Mouse (Mus musculus) thymus, postnatal 36 days (tissue): ENCODE measurements at regions not wholly inside any gene's neighbourhood (a gene's known extent, or its start where the extent isn't known, plus 50 kb on each side); places are given as distances from the start of the nearest gene placed in this dataset.

Experiments
- DNase-seq, 2 experiments: peaks; one replicate each; pipeline ENCODE4 v3.0.0; 2022; ENCODE audit warnings: mixed read lengths in 2 of 2

DNA sequence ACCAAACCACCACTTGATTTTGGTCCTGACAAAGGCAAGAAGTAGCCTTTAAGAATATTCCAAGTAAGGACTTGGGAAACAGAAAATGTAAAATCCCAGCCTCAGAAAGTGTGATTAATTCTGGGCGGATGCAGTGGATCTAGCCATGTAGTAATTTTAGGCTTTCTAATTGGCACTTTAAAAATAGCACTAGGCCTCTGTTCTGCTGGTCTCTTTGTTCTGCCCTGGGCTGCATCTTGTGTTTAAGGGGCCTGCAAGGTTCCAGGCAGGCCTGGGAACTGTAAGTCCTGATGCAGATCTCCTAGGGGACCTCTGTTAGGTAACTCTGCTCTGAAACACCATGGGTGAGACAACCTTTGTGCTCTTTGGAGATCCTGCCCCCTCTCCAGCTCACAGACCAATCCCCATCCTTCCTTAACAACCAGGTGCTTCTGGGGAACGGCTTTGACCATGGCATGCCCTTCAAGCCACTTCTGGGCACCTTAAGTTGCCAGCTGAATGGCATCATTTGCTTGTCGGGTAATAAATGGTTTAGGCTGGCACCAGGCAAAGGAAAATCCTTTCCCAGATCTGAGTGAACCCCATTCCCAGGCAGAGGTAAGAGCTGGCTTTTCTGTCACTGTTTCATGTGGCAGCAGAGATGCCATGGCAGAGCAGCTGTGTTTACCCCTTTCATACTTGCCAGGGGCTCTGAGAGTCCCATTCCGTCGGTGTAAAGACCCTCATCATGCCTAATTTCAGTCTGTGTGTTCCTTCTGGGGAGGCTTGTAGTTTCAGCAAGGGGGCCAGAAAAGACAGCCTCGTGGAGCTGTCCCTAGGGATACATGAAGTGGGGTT is 115.3 kb upstream of the Peli2 start:
- DNase-seq, result no peak

- no peak for DNase-seq
Observed at GRCm38 (mm10) chr14:48005929-48006309, 114.7 kb upstream of the Peli2 start.

DNA sequence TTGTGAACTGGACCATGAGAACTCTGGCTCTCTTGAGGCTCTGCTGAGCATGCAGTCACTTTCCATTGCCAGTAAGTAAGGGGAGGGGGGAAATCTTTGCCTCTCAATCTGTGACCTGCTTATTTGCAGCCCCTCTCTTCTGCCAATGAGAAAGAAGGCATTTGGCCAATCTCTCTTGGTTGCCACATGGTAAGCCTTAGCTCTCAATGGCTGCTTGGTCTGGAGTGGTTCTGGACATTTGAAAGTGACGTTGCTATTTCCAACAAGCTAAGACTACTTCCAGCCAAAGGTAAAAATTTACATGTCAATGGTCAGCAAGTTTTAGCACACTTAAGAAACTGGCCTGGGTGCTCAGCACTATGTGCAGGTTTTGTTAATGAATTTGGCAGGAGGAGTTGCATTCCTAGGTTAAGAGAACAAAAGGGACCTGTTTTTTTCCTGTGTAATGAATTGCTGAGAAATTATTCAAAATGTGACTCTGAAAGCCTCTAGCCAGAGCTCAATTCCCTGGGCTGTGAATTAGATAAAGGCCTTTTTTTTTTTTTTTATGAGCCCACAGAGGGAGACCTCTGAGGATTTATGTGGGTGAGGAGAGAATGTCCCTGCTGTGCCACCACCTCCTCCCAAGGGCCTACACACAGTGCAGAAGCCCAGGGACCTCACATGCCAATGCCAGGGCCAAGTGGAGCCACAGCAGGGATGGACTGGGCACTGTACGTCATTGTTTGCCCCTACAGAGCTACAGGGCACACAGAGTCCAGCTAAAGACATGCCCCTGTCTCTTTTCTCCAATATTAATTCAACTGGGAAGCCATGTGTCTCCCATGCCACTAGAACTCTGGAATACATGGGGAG is 108.0 kb upstream of the Peli2 start:
- DNase-seq, result no peak

DNA sequence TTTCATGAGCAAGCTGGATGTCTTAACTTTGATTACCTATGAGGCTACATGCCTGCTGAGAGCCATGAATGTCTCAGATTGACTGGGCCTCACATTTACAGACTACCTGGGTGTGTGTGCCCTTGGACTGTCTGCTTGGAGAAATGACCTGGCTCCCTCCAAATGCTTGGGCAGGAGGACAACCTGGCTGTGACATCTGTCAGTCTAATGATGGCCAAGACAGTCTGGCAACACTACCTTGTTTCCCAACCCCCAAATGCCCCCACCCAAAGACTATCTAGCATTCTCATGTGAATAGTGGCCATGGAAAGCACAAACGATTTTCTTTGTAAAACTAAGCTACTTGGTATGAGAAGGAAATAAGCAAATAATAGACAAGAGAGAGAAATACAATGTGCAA is 107.2 kb upstream of the Peli2 start:
- no peak for DNase-seq

DNA sequence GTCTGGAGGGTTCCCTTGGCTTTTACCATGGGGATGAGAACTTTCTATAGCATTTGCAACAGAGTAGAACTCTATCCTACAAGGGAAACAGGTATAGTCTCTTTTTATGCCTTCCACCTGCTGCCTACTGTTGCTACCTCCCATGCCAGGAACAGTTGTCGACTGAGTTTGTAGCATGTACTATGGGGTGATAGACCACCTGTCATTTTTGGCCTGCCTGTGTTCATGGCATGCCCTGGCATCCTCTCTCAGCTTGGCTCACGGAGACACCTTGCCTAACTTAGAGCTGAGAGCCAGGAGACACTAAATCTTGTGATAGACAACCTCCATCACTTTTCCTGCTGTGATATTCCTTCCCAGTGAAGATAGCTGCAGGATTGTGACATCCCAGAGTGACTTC is 105.8 kb upstream of the Peli2 start:
- no peak for DNase-seq

DNA sequence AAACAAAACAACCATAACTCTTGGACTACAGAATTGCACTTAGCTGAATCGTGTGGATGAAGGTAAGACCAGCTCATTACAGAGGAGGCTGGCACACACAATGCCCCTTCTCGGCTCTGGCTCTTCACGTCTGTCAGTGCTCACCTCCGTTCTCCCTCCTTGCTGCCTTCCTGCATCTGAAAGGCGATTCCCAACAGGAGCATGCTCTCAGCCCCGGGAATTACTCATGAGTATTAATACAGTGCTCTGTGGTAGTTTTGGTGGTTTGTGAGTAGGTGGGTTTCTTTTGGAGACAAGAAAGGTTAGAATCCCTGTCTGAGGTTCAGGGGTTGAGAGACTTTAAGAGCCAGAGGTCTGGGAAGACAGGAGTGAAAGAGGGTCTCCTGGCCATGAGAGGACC is 102.7 kb upstream of the Peli2 start:
- no peak for DNase-seq

- DNase-seq, result no peak
Observed at GRCm38 (mm10) chr14:48019331-48019730, 101.3 kb upstream of the Peli2 start.

- no peak for DNase-seq
Observed at GRCm38 (mm10) chr14:48022271-48022670, 98.4 kb upstream of the Peli2 start.

DNA sequence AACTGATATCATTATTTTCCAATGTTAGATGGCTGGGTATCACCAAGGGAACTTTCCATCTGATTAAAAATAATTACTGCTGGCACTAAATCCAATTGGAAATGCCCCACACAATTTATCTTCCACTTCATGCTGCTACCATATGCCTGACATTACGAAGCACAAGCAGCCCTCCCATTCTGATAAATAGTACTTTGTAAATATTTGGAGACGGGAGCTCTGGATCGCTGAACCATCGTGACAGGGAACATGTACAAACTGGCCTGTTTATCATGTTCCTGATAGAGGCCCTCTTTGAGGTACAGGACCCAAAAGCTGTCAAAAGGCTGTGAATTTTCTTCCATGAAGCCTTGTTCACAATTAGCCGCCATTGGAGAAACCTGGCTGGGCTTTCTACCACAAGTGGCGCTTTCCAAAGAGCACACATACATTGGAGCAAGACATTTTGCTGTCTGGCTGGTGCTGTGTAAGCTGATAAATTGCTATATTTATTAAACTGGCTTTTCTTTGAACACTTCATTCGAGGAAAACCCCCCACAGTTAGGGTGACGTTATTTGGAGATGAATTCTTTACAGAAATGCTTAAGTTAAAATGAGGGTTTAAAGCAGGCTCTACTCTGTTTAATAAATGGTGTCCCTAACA is 96.5 kb upstream of the Peli2 start:
- DNase-seq, result no peak

GRCm38 (mm10) chr14:48039286-48039790 is 81.3 kb upstream of the Peli2 start:
- no peak for DNase-seq

- no peak for DNase-seq
Observed at GRCm38 (mm10) chr14:48046094-48046493, 74.5 kb upstream of the Peli2 start.

GRCm38 (mm10) chr14:48046831-48047230 is 73.8 kb upstream of the Peli2 start:
- DNase-seq, result no peak

DNA sequence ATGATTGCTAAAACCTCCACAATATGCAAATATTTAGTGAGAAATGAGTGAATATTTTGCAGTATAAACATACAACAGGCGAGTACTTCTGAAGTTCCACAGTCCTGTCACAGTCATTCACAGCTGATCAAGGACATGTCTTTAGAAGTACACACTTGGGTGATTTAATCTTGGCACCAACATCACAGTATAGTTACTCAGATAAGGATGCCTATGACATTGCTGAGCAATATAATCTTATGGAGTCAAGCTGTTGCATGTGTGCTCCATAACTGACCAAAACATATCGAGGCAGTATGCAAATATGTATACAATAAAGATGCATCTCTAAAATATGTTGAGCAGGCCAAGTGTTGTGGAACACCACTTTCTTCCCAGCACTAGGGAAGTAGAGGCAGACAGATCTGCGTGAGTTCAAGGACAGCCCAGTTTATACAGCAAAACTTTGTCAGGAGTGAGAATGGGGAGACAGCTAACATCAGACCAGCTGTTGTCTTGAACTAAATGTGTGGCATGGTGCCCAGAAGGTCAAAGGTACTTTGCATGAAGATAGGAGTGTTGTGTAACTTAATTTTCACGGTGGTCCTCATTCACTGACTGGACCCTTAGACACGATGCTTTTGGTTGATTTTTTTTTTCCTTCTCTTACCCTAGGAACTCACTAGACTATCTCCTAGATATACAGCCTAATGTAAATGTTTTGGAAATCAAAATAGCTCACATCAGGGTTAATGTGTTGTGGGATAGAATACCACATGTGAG is 70.7 kb upstream of the Peli2 start:
- no peak for DNase-seq

DNA sequence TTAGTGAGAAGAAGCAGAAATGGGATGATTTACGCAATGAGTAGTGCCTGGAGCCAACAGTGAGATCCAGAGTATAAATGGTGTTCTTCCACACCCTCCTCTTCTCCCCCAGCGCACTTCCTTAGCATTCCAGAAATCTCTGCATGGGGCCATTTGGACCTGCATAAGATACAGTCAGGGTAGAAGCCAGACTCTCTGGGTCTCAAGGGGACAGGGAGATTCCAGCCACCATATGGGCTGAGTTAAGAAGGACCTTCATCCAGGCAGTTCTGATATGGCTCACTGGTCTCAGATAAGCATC is 70.2 kb upstream of the Peli2 start:
- DNase-seq, result no peak

DNA sequence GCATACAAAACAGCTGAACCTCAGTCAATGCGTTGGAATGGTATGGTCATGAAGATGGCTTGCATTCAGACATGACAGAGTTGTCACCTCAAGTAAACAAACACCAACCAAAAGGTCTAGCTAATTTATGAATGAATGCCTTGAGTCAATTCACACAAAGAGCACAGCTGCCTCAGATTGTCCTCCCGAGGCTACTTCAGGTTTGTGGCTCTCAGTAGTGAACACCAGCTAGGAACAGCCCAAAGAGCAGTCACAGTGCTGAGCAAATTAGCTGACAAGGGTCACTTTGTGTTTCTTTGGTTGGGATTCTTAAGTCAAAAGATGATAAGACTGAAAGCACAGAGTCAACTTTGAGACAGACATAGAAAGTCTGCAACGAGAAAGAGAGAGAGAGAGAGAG is 68.7 kb upstream of the Peli2 start:
- DNase-seq, result no peak

DNA sequence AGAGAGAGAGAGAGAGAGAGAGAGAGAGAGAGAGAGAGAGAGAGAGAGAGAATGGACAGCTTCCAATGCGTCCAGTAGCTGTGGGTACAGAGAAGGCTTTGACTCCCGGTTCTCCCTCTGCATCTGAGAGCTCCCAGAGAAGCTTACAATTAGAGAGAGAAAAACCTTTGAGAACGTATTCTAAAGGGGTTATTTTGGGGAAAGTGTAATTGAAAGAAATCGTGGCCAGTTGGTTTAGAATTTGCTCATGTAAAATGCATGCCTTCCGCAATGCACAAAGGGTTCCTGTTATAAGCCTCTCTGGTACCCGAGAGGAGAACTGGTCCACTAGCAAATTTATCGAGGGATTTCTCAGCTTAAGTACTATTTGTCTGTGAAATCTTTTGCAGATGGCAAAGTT is 68.2 kb upstream of the Peli2 start:
- no peak for DNase-seq

DNA sequence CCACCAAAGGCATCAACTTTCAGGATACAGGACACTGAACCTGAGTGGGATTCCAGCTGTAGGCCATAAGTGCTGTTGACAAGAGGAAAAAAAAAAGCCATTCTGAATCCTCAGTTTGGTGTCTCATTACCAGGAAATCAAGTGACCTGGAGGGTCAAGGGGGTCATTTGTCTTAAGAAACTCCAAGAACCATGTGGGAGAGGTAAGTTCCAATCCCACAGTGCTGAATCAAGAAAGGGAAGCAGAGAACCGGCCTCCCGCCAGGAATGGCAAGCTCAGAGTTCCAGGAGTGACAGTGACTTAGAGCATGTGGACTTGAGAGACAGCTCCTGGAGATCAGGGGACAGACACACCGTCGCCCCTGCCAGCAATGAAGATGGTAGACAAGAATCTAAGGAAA is 67.5 kb upstream of the Peli2 start:
- DNase-seq, result no peak

DNA sequence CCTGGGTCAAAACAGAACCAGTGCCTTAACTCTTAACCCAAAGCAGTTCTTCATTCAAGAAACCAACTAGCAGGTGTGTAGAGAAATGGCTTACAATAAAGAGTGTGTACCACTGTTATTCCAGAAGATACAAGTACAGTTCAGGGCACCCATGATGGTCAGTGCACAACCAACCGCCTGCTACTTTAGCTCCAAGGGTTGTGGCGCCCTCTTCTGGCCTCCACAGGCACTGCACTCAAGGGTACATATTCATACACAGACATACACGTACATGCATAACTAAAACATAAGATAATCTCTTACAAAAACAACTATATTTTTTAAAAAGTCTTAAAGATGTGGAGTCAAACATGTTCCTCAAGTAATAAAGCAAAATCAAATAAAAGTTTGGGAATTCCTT is 65.9 kb upstream of the Peli2 start:
- DNase-seq, result no peak

- no peak for DNase-seq
Observed at GRCm38 (mm10) chr14:48055861-48056260, 64.8 kb upstream of the Peli2 start.

- DNase-seq, result no peak
Observed at GRCm38 (mm10) chr14:48058234-48058868, 62.3 kb upstream of the Peli2 start.

DNA sequence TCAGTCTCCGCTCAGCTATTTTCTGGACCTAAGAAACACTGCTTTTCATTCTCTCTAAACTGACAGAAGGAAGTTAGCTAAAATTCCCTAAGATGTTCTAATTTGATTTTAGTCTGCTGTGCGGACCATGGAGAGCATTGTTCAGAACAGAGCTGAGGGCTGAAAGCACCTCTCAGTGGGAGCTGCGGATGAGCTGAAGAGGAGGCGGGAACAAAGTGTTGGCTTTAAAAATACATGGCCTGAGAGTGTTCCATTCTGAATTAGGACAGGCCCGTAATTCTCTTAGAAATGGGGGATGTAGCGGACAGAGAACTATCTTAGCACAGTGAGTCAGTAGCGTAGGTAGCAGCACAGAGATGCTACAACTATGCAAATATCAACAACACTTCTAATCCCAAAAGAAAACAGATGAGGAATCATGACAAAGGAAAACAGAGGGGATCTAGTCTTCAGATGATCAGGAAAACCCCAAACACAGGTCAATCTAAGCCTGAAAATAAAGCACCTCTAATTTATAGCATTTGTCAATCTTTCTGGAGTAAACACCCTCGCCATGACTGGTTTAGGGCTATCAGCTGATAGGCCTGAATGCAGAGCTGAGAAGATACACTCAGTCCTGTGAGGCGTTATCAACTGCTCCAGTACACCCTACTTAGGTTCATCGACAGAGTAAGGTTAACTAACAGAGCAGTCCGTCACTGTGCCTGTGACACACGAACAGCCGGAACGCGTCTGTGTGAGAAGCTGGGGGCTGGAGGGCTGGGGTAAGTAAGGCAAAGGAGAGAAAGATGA is 60.8 kb upstream of the Peli2 start:
- DNase-seq, result no peak

DNA sequence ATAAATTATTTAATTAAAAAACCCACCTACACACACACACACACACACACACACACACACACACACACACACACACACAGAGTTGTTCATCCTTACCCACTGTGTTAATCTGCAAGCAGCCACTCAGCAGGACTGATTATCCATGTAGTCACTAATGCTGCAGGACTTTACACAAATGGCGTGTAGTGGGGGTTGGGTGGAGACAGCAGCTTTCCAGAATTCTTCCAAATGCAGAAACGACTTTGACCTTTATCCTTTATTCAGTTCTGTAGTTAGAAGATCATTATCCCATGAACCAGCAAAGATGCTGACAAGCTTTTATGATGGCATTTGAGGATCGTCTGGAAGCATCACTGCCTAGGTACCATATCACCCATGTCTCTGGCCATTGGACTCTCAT is 52.0 kb upstream of the Peli2 start:
- DNase-seq, result no peak
